Mouse (Mus musculus) stomach, embryonic 15.5 days (tissue): Measurements from ENCODE around the gene Laptm5. TPM values are rescaled to one million over a fixed set of nuclear protein-coding genes. Genes with fewer than 3 reads are reported as not detected.

Experiments
- ATAC-seq: fragments of 200-750 bp; cut with Nextera tagmentation; 2 replicates; pipeline ENCODE4 v1.8.0; 2017; ENCODE audit warnings: low read depth, moderate number of reproducible peaks, moderate TSS enrichment; ENCODE audit not compliant: insufficient read depth, low FRiP score
- H3K27ac ChIP-seq: fragments of 300-500 bp; sonication (generic); 2 replicates; pipeline ENCODE4 v1.5.1; 2015; ENCODE audit warnings: mild to moderate bottlenecking, inconsistent platforms
- H3K27me3 ChIP-seq: fragments of 300-500 bp; sonication (generic); replicated peaks from 2 replicates; pipeline ENCODE4 v1.6.1; 2015; ENCODE audit warnings: inconsistent platforms
- H3K36me3 ChIP-seq: fragments of 300-500 bp; sonication (generic); 2 replicates; pipeline ENCODE4 v1.6.1; 2015; ENCODE audit warnings: inconsistent platforms
- H3K4me1 ChIP-seq: fragments of 300-500 bp; sonication (generic); 2 replicates; pipeline ENCODE4 v1.6.1; 2015; ENCODE audit warnings: inconsistent platforms
- H3K4me2 ChIP-seq: fragments of 300-500 bp; sonication (generic); 2 replicates; pipeline ENCODE4 v1.6.1; 2015; ENCODE audit warnings: mild to moderate bottlenecking, inconsistent platforms
- H3K4me3 ChIP-seq: fragments of 300-500 bp; sonication (generic); replicated peaks from 2 replicates; pipeline ENCODE4 v1.5.1; 2015; ENCODE audit warnings: inconsistent platforms
- H3K9ac ChIP-seq: fragments of 300-500 bp; sonication (generic); 2 replicates; pipeline ENCODE4 v1.6.1; 2015; ENCODE audit warnings: inconsistent platforms
- H3K9me3 ChIP-seq: fragments of 300-500 bp; sonication (generic); 2 replicates; pipeline ENCODE4 v1.6.1; 2016; ENCODE audit warnings: inconsistent platforms
- WGBS: fragments of 180-500 bp; shearing (Covaris S2); methylation state at CpG from one replicate; pipeline ENCODE4 v1.1.7; 2015; 5-methylcytosine and 5-hydroxymethylcytosine counted together
- polyA plus RNA-seq: library from polyadenylated mRNA; unstranded; fragments of >200 nt; fragmentation: Nextera tagmentation; extraction: Ambion mirVana; gene quantifications from 2 replicates; pipeline ENCODE4 v1.2.1, GENCODE M21; 2015

Laptm5 gene
- polyA plus RNA-seq, 1 experiment from 2014 or later: 49.7 TPM

- Histone ChIP-seq H3K9me3 (no peaks in the 10 kb centered on the region), H3K36me3 (no peaks in the 10 kb centered on the region), H3K4me3 (0 out of 2 replicates have a peak overlapping the region, but pooled peaks have one; percentile 6), H3K4me2 (no peak overlapping the region), H3K27ac (no peak overlapping the region), H3K27me3 (no peaks in the 10 kb centered on the region), H3K4me1 (0 out of 2 replicates have a peak, but pooled peaks cover 3% of the 10 kb centered on the region), H3K9ac (no peak overlapping the region)
- 56% methylated on average over 7 of the region's 7 CpGs for WGBS
- ATAC-seq: no peak
Observed at GRCm38 (mm10) chr4:130914527-130914926, 1.6 kb downstream of the Laptm5 start.

GRCm38 (mm10) chr4:130915006-130915667 lies 2.2 kb downstream of the Laptm5 start:
- H3K27ac ChIP-seq: no peak overlapping the region
- H3K4me2 ChIP-seq: no peak overlapping the region
- H3K4me1 ChIP-seq: 0 out of 2 replicates have a peak, but pooled peaks cover 3% of the 10 kb centered on the region
- H3K36me3 ChIP-seq: no peaks in the 10 kb centered on the region
- H3K9ac ChIP-seq: no peak overlapping the region
- no peaks in the 10 kb centered on the region for H3K9me3 ChIP-seq
- WGBS: 57% methylated on average over 12 of the region's 12 CpGs
- no peak for ATAC-seq
- no peaks in the 10 kb centered on the region for H3K27me3 ChIP-seq
- 0 out of 2 replicates have a peak overlapping the region, but pooled peaks have one; percentile 6 for H3K4me3 ChIP-seq

- H3K27me3 ChIP-seq: no peaks in the 10 kb centered on the region
- H3K9me3 ChIP-seq: no peaks in the 10 kb centered on the region
- WGBS: 69% methylated on average over 7 of the region's 7 CpGs
- H3K4me2 ChIP-seq: no peak overlapping the region
- no peak overlapping the region for H3K4me3 ChIP-seq
- H3K9ac ChIP-seq: no peak overlapping the region
- H3K36me3 ChIP-seq: no peaks in the 10 kb centered on the region
- H3K4me1 ChIP-seq: 0 out of 2 replicates have a peak, but pooled peaks cover 3% of the 10 kb centered on the region
- no peak overlapping the region for H3K27ac ChIP-seq
- no peak for ATAC-seq
Observed at GRCm38 (mm10) chr4:130915668-130916035, 2.7 kb downstream of the Laptm5 start.

- no peaks in the 10 kb centered on the region for H3K27me3 ChIP-seq
- no peak for ATAC-seq
- no peak overlapping the region for H3K9ac ChIP-seq
- WGBS: 74% methylated on average over 7 of the region's 7 CpGs
- no peak overlapping the region for H3K27ac ChIP-seq
- no peaks in the 10 kb centered on the region for H3K36me3 ChIP-seq
- no peak overlapping the region for H3K4me3 ChIP-seq
- H3K4me2 ChIP-seq: no peak overlapping the region
- H3K4me1 ChIP-seq: peaks cover 3% of the 10 kb centered on the region; the same call in 1 of the 2 replicates
- H3K9me3 ChIP-seq: no peaks in the 10 kb centered on the region
Observed at GRCm38 (mm10) chr4:130916639-130917038, 3.7 kb downstream of the Laptm5 start.

GRCm38 (mm10) chr4:130917564-130917963 lies 4.6 kb downstream of the Laptm5 start:
- no peaks in the 10 kb centered on the region for H3K36me3 ChIP-seq
- H3K9ac ChIP-seq: no peak overlapping the region
- no peak overlapping the region for H3K27ac ChIP-seq
- no peak overlapping the region for H3K4me2 ChIP-seq
- H3K9me3 ChIP-seq: no peaks in the 10 kb centered on the region
- no peak for ATAC-seq
- H3K4me1 ChIP-seq: peaks cover 3% of the 10 kb centered on the region; the same call in 1 of the 2 replicates
- no peaks in the 10 kb centered on the region for H3K27me3 ChIP-seq
- no peak overlapping the region for H3K4me3 ChIP-seq
- WGBS: 60% methylated on average over 4 of the region's 4 CpGs

GRCm38 (mm10) chr4:130918805-130919749 lies 6.2 kb downstream of the Laptm5 start:
- no peak overlapping the region for H3K4me3 ChIP-seq
- H3K27ac ChIP-seq: no peak overlapping the region
- ATAC-seq: no peak
- no peaks in the 10 kb centered on the region for H3K27me3 ChIP-seq
- no peaks in the 10 kb centered on the region for H3K9me3 ChIP-seq
- H3K4me1 ChIP-seq: peaks cover 3% of the 10 kb centered on the region; the same call in 1 of the 2 replicates
- no peaks in the 10 kb centered on the region for H3K36me3 ChIP-seq
- 66% methylated on average over 10 of the region's 10 CpGs for WGBS
- no peak overlapping the region for H3K4me2 ChIP-seq
- H3K9ac ChIP-seq: no peak overlapping the region

- no peak overlapping the region for H3K9ac ChIP-seq
- H3K27ac ChIP-seq: no peak overlapping the region
- H3K4me1 ChIP-seq: no peaks in the 10 kb centered on the region; the same call in 1 of the 2 replicates
- H3K27me3 ChIP-seq: no peaks in the 10 kb centered on the region
- H3K4me3 ChIP-seq: no peak overlapping the region
- H3K36me3 ChIP-seq: no peaks in the 10 kb centered on the region
- WGBS: 56% methylated on average over 9 of the region's 9 CpGs
- no peak for ATAC-seq
- H3K9me3 ChIP-seq: no peaks in the 10 kb centered on the region
- H3K4me2 ChIP-seq: no peak overlapping the region
Observed at GRCm38 (mm10) chr4:130919750-130920356, 6.9 kb downstream of the Laptm5 start.

GRCm38 (mm10) chr4:130920951-130921693 lies 8.2 kb downstream of the Laptm5 start:
- H3K4me3 ChIP-seq: no peak overlapping the region
- no peak overlapping the region for H3K4me2 ChIP-seq
- no peaks in the 10 kb centered on the region for H3K9me3 ChIP-seq
- H3K27me3 ChIP-seq: no peaks in the 10 kb centered on the region
- no peak overlapping the region for H3K27ac ChIP-seq
- H3K4me1 ChIP-seq: no peaks in the 10 kb centered on the region; the same call in 1 of the 2 replicates
- H3K36me3 ChIP-seq: no peaks in the 10 kb centered on the region
- ATAC-seq: no peak
- WGBS: 46% methylated on average over 12 of the region's 12 CpGs
- H3K9ac ChIP-seq: no peak overlapping the region

GRCm38 (mm10) chr4:130921986-130922385 lies 9.1 kb downstream of the Laptm5 start:
- Histone ChIP-seq H3K4me2 (no peak overlapping the region), H3K36me3 (no peaks in the 10 kb centered on the region), H3K4me3 (no peak overlapping the region), H3K27ac (no peak overlapping the region), H3K4me1 (no peaks in the 10 kb centered on the region; the same call in 1 of the 2 replicates), H3K9me3 (no peaks in the 10 kb centered on the region), H3K27me3 (no peaks in the 10 kb centered on the region), H3K9ac (no peak overlapping the region)
- 77% methylated on average over 10 of the region's 10 CpGs for WGBS
- no peak for ATAC-seq

GRCm38 (mm10) chr4:130926274-130926673 lies 13.3 kb downstream of the Laptm5 start:
- H3K4me1 ChIP-seq: no peaks in the 10 kb centered on the region
- no peak overlapping the region for H3K9ac ChIP-seq
- H3K4me3 ChIP-seq: no peak overlapping the region
- no peak overlapping the region for H3K4me2 ChIP-seq
- 52% methylated on average over 6 of the region's 6 CpGs for WGBS
- no peak for ATAC-seq
- no peaks in the 10 kb centered on the region for H3K9me3 ChIP-seq
- H3K27ac ChIP-seq: no peak overlapping the region
- H3K36me3 ChIP-seq: no peaks in the 10 kb centered on the region
- no peaks in the 10 kb centered on the region for H3K27me3 ChIP-seq

GRCm38 (mm10) chr4:130927821-130928220 lies 14.9 kb downstream of the Laptm5 start:
- Histone ChIP-seq H3K9me3 (no peaks in the 10 kb centered on the region), H3K27me3 (no peaks in the 10 kb centered on the region), H3K4me3 (no peak overlapping the region), H3K4me1 (no peaks in the 10 kb centered on the region), H3K27ac (no peak overlapping the region), H3K9ac (no peak overlapping the region), H3K4me2 (no peak overlapping the region), H3K36me3 (no peaks in the 10 kb centered on the region)
- 81% methylated on average over 12 of the region's 12 CpGs for WGBS
- ATAC-seq: no peak
